Mouse (Mus musculus) bone marrow, adult 2 months (tissue): ENCODE measurements around the gene Fxyd5. TPM values are rescaled to one million over a fixed set of nuclear protein-coding genes. Genes with fewer than 3 reads are reported as not detected.

Experiments used
- H3K27ac ChIP-seq: fragments of 200-500 bp; 2 replicates; pipeline ENCODE4 v1.5.1; 2012; ENCODE audit warnings: low read depth, mild to moderate bottlenecking, control low read depth, inconsistent platforms, low read length; ENCODE audit not compliant: control insufficient read depth, poor library complexity, insufficient read depth
- H3K4me1 ChIP-seq: fragments of 200-500 bp; 2 replicates; pipeline ENCODE4 v1.6.1; 2011; ENCODE audit warnings: low read length; ENCODE audit not compliant: control insufficient read depth, insufficient read depth
- H3K4me3 ChIP-seq: fragments of 200-500 bp; replicated peaks from 2 replicates; pipeline ENCODE3; 2011; ENCODE audit warnings: mild to moderate bottlenecking, low read depth, low read length, control low read depth; ENCODE audit not compliant: control insufficient read depth
- CTCF ChIP-seq: fragments of 200-500 bp; IDR thresholded peaks from 2 replicates; pipeline ENCODE4 v1.5.1; 2011; ENCODE audit warnings: low read length, control low read depth; ENCODE audit not compliant: control insufficient read depth, insufficient read depth
- POLR2A ChIP-seq: fragments of 200-500 bp; IDR thresholded peaks from 2 replicates; pipeline ENCODE4 v1.6.1; 2011; ENCODE audit warnings: low read depth, mild to moderate bottlenecking, control low read depth, low read length, borderline replicate concordance; ENCODE audit not compliant: control insufficient read depth
- WGBS: fragments of 180-500 bp; shearing (Covaris S2); methylation state at CpG from one replicate; pipeline ENCODE4 v1.1.7; 2018; 5-methylcytosine and 5-hydroxymethylcytosine counted together
- polyA plus RNA-seq: library from polyadenylated mRNA; stranded (reverse); fragments of >200 nt; gene quantifications from 2 replicates; pipeline ENCODE4 v1.2.4, GENCODE M21; 2011; ENCODE audit warnings: low replicate concordance; ENCODE audit not compliant: missing spikeins, insufficient read depth, insufficient read length

Fxyd5 gene
- 85.0 and 239 TPM in 2 replicates for polyA plus RNA-seq

GRCm38 (mm10) chr7:31042431-31042910 lies at the start of gene Fxyd5:
TSS of gene Fxyd5 (minus strand) at chr7:31042481.
- Histone ChIP-seq H3K4me3 (peak within 1 kb of the TSS; percentile 67), H3K27ac (peak within 1 kb of the TSS; percentile 85), H3K4me1 (no peaks in the 10 kb centered on the region; the same call in 1 of the 2 replicates)
- WGBS = 49% methylated on average over 10 of the region's 10 CpGs
- TF ChIP-seq CTCF = no peak
- no peak for TF ChIP-seq POLR2A

- TF ChIP-seq POLR2A (no peak), CTCF (no peak)
- WGBS = 5% methylated on average over 2 of the region's 2 CpGs
- Histone ChIP-seq H3K27ac (peak overlapping the region; percentile 38; the same call in 1 of the 2 replicates), H3K4me1 (peaks cover 1% of the 10 kb centered on the region; the same call in 1 of the 2 replicates), H3K4me3 (no peak overlapping the region)
Measured at GRCm38 (mm10) chr7:31089721-31090120, 47.4 kb upstream of the Fxyd5 start.

GRCm38 (mm10) chr7:31088206-31088605 lies 45.9 kb upstream of the Fxyd5 start:
- H3K27ac ChIP-seq = no peak overlapping the region
- TF ChIP-seq CTCF (no peak), POLR2A (no peak)
- WGBS = 56% methylated on average over 3 of the region's 3 CpGs
- H3K4me1 ChIP-seq = peaks cover 1% of the 10 kb centered on the region; the same call in 1 of the 2 replicates
- no peak overlapping the region for H3K4me3 ChIP-seq

GRCm38 (mm10) chr7:31087262-31087661 lies 45.0 kb upstream of the Fxyd5 start:
- Histone ChIP-seq H3K4me3 (no peak overlapping the region), H3K4me1 (peaks cover 1% of the 10 kb centered on the region; the same call in 1 of the 2 replicates), H3K27ac (no peak overlapping the region)
- TF ChIP-seq CTCF = no peak
- TF ChIP-seq POLR2A = no peak
- WGBS = 5% methylated on average over 2 of the region's 2 CpGs

DNA sequence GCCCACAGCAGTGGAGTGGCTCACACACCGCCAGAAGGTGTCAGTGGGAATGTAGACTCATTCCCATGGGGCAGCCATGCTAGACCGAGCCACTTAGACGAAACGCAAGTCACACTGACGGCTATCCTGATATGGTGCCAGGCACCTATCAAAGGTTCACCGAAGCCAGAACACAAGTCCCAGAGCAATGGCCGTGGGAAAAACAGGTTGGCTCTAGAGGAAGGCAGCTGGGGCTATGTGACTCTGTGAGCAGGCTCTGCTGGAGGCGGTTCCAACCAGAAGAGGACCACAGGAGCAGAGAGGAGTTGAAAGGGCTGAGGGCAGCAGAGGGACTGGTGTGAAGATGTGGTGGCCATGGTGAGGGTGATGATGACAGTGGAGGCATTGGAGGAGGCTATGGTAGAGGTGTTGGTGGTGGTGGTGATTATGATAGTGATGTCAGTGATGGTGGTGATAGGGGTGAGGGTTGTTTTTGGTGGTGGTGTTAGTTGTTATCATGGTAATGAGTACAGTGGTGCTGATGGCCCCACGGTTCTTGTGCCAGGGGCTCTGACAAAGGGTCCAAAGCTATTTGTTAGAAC lies 44.0 kb upstream of the Fxyd5 start:
- Histone ChIP-seq H3K4me3 (no peak overlapping the region), H3K4me1 (peaks cover 1% of the 10 kb centered on the region; the same call in 1 of the 2 replicates), H3K27ac (no peak overlapping the region)
- 81% methylated on average over 9 of the region's 9 CpGs for WGBS
- TF ChIP-seq POLR2A (no peak), CTCF (no peak)

GRCm38 (mm10) chr7:31085171-31085570 lies 42.9 kb upstream of the Fxyd5 start:
- Histone ChIP-seq H3K4me1 (peaks cover 1% of the 10 kb centered on the region; the same call in 1 of the 2 replicates), H3K27ac (no peak overlapping the region), H3K4me3 (no peak overlapping the region)
- TF ChIP-seq CTCF = no peak
- no peak for TF ChIP-seq POLR2A
- 53% methylated on average over 3 of the region's 3 CpGs for WGBS

- no peak overlapping the region for H3K4me3 ChIP-seq
- no peaks in the 10 kb centered on the region; the same call in 1 of the 2 replicates for H3K4me1 ChIP-seq
- 73% methylated on average over 9 of the region's 9 CpGs for WGBS
- TF ChIP-seq POLR2A (no peak), CTCF (no peak)
- no peak overlapping the region for H3K27ac ChIP-seq
Measured at GRCm38 (mm10) chr7:31084140-31084539, 41.9 kb upstream of the Fxyd5 start.

- WGBS = 72% methylated on average over 14 of the region's 14 CpGs
- Histone ChIP-seq H3K4me3 (no peak overlapping the region), H3K27ac (no peak overlapping the region), H3K4me1 (no peaks in the 10 kb centered on the region; the same call in 1 of the 2 replicates)
- no peak for TF ChIP-seq CTCF
- TF ChIP-seq POLR2A = no peak
Measured at GRCm38 (mm10) chr7:31082831-31083588, 40.7 kb upstream of the Fxyd5 start.
